Mouse (Mus musculus): ENCODE measurements at regions not wholly inside any gene's neighbourhood (a gene's known extent, or its start where the extent isn't known, plus 50 kb on each side); places are given as distances from the start of the nearest gene placed in this dataset.
A peak's percentile ranks its signal among the peaks of the same experiment; 100 is the strongest.

GRCm38 (mm10) chr3:101224091-101224490, 63.6 kb downstream of the Cd2 start:
- 73% methylated on average over 7 of the region's 7 CpGs for WGBS
- TF ChIP-seq CTCF (IDR thresholded peaks at IDR 0.05; ENCODE audit: extremely low read depth, insufficient read length, insufficient replicate concordance, low read depth, low read length) (no peak), POLR2A (IDR thresholded peaks at IDR 0.05; ENCODE audit: low read depth, low read length) (no peak)
- Histone ChIP-seq H3K4me3 (ENCODE audit: low read depth, low read length) (no peak overlapping the region), H3K4me1 (ENCODE audit: control insufficient read depth, insufficient read depth, insufficient read length, low read length) (no peaks in the 10 kb centered on the region), H3K27ac (ENCODE audit: insufficient read depth, low read depth, low read length) (no peak overlapping the region), H3K36me3 (ENCODE audit: control insufficient read depth, insufficient read depth, low read length) (no peaks in the 10 kb centered on the region), H3K27me3 (ENCODE audit: control insufficient read depth, insufficient read depth, low read length) (no peaks in the 10 kb centered on the region)

- no peak overlapping the region for H3K4me3 ChIP-seq (ENCODE audit: low read depth, low read length)
- WGBS: 93% methylated on average over 2 of the region's 2 CpGs
Measured at GRCm38 (mm10) chr3:101219897-101220296, 67.8 kb downstream of the Cd2 start.

GRCm38 (mm10) chr3:101216711-101217110, 71.0 kb downstream of the Cd2 start:
- WGBS: 66% methylated on average over 13 of the region's 13 CpGs

More at GRCm38 (mm10) chr3:101219897-101220296, 67.8 kb downstream of the Cd2 start:
- Histone ChIP-seq H3K36me3 (ENCODE audit: control insufficient read depth, insufficient read depth, low read length) (no peaks in the 10 kb centered on the region), H3K4me1 (ENCODE audit: control insufficient read depth, insufficient read depth, insufficient read length, low read length) (no peaks in the 10 kb centered on the region; the same call in 1 of the 2 replicates), H3K27ac (ENCODE audit: insufficient read depth, low read depth, low read length) (no peak overlapping the region), H3K27me3 (ENCODE audit: control insufficient read depth, insufficient read depth, low read length) (no peaks in the 10 kb centered on the region)
- TF ChIP-seq POLR2A (IDR thresholded peaks at IDR 0.05; ENCODE audit: low read depth, low read length) (no peak), CTCF (IDR thresholded peaks at IDR 0.05; ENCODE audit: extremely low read depth, insufficient read length, insufficient replicate concordance, low read depth, low read length) (peak; percentile 33; the same call in 1 of the 2 replicates)

GRCm38 (mm10) chr3:101213212-101213562, 74.6 kb downstream of the Cd2 start:
- no peak overlapping the region for H3K27ac ChIP-seq (ENCODE audit: insufficient read depth, low read depth, low read length)
- H3K36me3 ChIP-seq (ENCODE audit: control insufficient read depth, insufficient read depth, low read length): no peaks in the 10 kb centered on the region
- TF ChIP-seq CTCF (IDR thresholded peaks at IDR 0.05; ENCODE audit: extremely low read depth, insufficient read length, insufficient replicate concordance, low read depth, low read length) (no peak), POLR2A (IDR thresholded peaks at IDR 0.05; ENCODE audit: low read depth, low read length) (no peak)
- H3K27me3 ChIP-seq (ENCODE audit: control insufficient read depth, insufficient read depth, low read length): no peaks in the 10 kb centered on the region
- 13% methylated on average over 4 of the region's 4 CpGs for WGBS
- H3K4me3 ChIP-seq (ENCODE audit: low read depth, low read length): no peak overlapping the region
- H3K4me1 ChIP-seq (ENCODE audit: control insufficient read depth, insufficient read depth, insufficient read length, low read length): peaks cover 20% of the 10 kb centered on the region

More at GRCm38 (mm10) chr3:101216711-101217110, 71.0 kb downstream of the Cd2 start:
- no peaks in the 10 kb centered on the region for H3K36me3 ChIP-seq (ENCODE audit: control insufficient read depth, insufficient read depth, low read length)
- H3K4me3 ChIP-seq (ENCODE audit: low read depth, low read length): no peak overlapping the region
- H3K4me1 ChIP-seq (ENCODE audit: control insufficient read depth, insufficient read depth, insufficient read length, low read length): peaks cover 17% of the 10 kb centered on the region
- no peaks in the 10 kb centered on the region for H3K27me3 ChIP-seq (ENCODE audit: control insufficient read depth, insufficient read depth, low read length)
- no peak overlapping the region for H3K27ac ChIP-seq (ENCODE audit: insufficient read depth, low read depth, low read length)
- TF ChIP-seq CTCF (IDR thresholded peaks at IDR 0.05; ENCODE audit: extremely low read depth, insufficient read length, insufficient replicate concordance, low read depth, low read length) (no peak), POLR2A (IDR thresholded peaks at IDR 0.05; ENCODE audit: low read depth, low read length) (no peak)

- H3K4me3 ChIP-seq (ENCODE audit: low read depth, low read length): no peak overlapping the region
- no peaks in the 10 kb centered on the region for H3K36me3 ChIP-seq (ENCODE audit: control insufficient read depth, insufficient read depth, low read length)
- TF ChIP-seq POLR2A (IDR thresholded peaks at IDR 0.05; ENCODE audit: low read depth, low read length) (no peak), CTCF (IDR thresholded peaks at IDR 0.05; ENCODE audit: extremely low read depth, insufficient read length, insufficient replicate concordance, low read depth, low read length) (no peak)
- 24% methylated on average over 12 of the region's 12 CpGs for WGBS
- H3K4me1 ChIP-seq (ENCODE audit: control insufficient read depth, insufficient read depth, insufficient read length, low read length): peaks cover 20% of the 10 kb centered on the region
- H3K27me3 ChIP-seq (ENCODE audit: control insufficient read depth, insufficient read depth, low read length): no peaks in the 10 kb centered on the region
- no peak overlapping the region for H3K27ac ChIP-seq (ENCODE audit: insufficient read depth, low read depth, low read length)
Measured at GRCm38 (mm10) chr3:101212403-101213211, 75.1 kb downstream of the Cd2 start.

- Histone ChIP-seq H3K4me1 (ENCODE audit: control insufficient read depth, insufficient read depth, insufficient read length, low read length) (peaks cover 20% of the 10 kb centered on the region), H3K36me3 (ENCODE audit: control insufficient read depth, insufficient read depth, low read length) (no peaks in the 10 kb centered on the region), H3K4me3 (ENCODE audit: low read depth, low read length) (no peak overlapping the region), H3K27me3 (ENCODE audit: control insufficient read depth, insufficient read depth, low read length) (no peaks in the 10 kb centered on the region), H3K27ac (ENCODE audit: insufficient read depth, low read depth, low read length) (no peak overlapping the region)
- TF ChIP-seq POLR2A (IDR thresholded peaks at IDR 0.05; ENCODE audit: low read depth, low read length) (no peak), CTCF (IDR thresholded peaks at IDR 0.05; ENCODE audit: extremely low read depth, insufficient read length, insufficient replicate concordance, low read depth, low read length) (no peak)
- 21% methylated on average over 4 of the region's 4 CpGs for WGBS
Measured at GRCm38 (mm10) chr3:101211936-101212335, 75.8 kb downstream of the Cd2 start.

- no peaks in the 10 kb centered on the region for H3K36me3 ChIP-seq (ENCODE audit: control insufficient read depth, insufficient read depth, low read length)
- H3K27me3 ChIP-seq (ENCODE audit: control insufficient read depth, insufficient read depth, low read length): no peaks in the 10 kb centered on the region
- H3K4me3 ChIP-seq (ENCODE audit: low read depth, low read length): no peak overlapping the region
- H3K4me1 ChIP-seq (ENCODE audit: control insufficient read depth, insufficient read depth, insufficient read length, low read length): peaks cover 20% of the 10 kb centered on the region
- TF ChIP-seq POLR2A (IDR thresholded peaks at IDR 0.05; ENCODE audit: low read depth, low read length): no peak
- no peak for TF ChIP-seq CTCF (IDR thresholded peaks at IDR 0.05; ENCODE audit: extremely low read depth, insufficient read length, insufficient replicate concordance, low read depth, low read length)
- WGBS: 86% methylated on average over 7 of the region's 7 CpGs
- H3K27ac ChIP-seq (ENCODE audit: insufficient read depth, low read depth, low read length): no peak overlapping the region
Measured at GRCm38 (mm10) chr3:101209546-101209945, 78.2 kb downstream of the Cd2 start.
